Comparison of ENCODE assay signal across 15 mouse cellular contexts in the genomic region with DNA sequence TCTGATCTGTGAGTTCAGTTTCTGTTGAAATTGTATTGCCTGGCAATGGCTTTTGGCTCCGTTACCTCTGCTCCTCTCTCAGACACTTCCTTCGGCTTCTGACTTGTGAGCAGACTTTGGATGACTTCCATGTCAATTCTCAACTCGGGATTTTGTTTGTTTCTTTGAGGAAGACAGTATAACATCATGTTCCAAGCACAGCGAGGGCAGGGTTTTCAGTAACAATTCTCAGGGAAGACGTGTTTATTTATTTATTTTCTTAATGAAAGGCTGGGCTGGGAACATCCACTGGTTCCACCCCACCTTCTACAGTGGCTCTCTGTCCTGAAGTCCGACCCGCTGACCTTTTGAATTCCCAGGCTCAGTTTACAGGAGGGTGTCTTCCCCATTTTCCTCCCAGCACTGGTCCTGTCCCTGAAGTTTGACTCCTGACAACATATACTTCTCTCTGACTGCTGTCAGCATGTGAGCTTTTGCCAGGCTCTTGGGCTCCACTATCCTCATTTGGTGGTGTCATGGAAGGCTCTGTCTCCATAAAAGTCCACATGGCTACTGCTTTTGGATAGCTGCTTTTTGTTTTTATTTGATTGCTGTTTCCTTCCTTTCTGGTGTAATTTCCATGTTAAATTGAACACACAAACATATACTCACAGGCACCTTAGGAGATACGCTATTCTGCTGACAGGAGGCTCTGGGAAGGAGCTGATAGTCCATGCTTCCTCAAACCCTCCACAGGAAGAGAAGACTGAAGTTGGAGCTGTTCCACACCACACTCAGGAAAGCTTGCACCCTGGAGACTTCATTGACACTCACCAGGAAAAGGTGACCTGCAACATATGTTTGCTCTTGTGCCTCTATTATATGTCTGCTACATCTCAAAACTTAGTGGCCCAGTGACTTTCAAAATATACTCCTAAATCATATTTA.
A peak's percentile ranks its signal among the peaks of the same experiment; 100 is the strongest.
DNase-seq lines count a peak whose midpoint lies in the region; ATAC-seq lines count a peak whose summit lies in the region.
"Had no signal": no experiment of that assay in that cellular context is flagged by ENCODE, and none has a peak within 500 bp of the region (broad histone marks: within the 10 kb centered on the region; RNA-seq: fewer than 3 reads in every experiment).

No protein-coding gene starts in this region.

- DNase-seq in adrenal gland, adult 8-10 months, result peak; percentile 6
- DNase-seq in adrenal gland, adult 18-20 months (ENCODE audit: low spot score in 2 of 2), result no peak
- DNase-seq in kidney, adult 11 months, result peak; percentile 10
- no peak for DNase-seq in kidney, postnatal 4 days
- DNase-seq in heart, postnatal 25 days (ENCODE audit: low spot score), result peak; percentile 9
- peak; percentile 53 for DNase-seq in lung, postnatal 14 days
- no peak for DNase-seq in left cerebral cortex, postnatal 4 days
- DNase-seq: cerebellum, adult 11 months had no signal

- H3K27me3 ChIP-seq in neural tube, embryonic 15.5 days (replicated peaks), result no peaks in the 10 kb centered on the region
- H3K27me3 ChIP-seq: forebrain, embryonic 15.5 days; midbrain, embryonic 12.5 days; neural tube, embryonic 13.5 days; stomach, embryonic 15.5 days had no signal

- ATAC-seq in neural tube, embryonic 15.5 days (ENCODE audit: low FRiP score), result no peak
- ATAC-seq: forebrain, embryonic 15.5 days had no signal

- H3K27ac ChIP-seq in neural tube, embryonic 15.5 days (replicated peaks), result no peak overlapping the region
- H3K27ac ChIP-seq: forebrain, embryonic 15.5 days; hindbrain, embryonic 10.5 days; liver, embryonic 14.5 days; midbrain, embryonic 12.5 days; neural tube, embryonic 13.5 days; stomach, embryonic 15.5 days had no signal

- 71% methylated on average over 8 of the region's 8 CpGs for WGBS in neural tube, embryonic 15.5 days

- H3K4me2 ChIP-seq in neural tube, embryonic 15.5 days, result no peak overlapping the region
- H3K4me2 ChIP-seq: forebrain, embryonic 15.5 days; midbrain, embryonic 12.5 days; neural tube, embryonic 13.5 days; stomach, embryonic 15.5 days had no signal

- no peak overlapping the region for H3K9ac ChIP-seq in neural tube, embryonic 15.5 days (replicated peaks)
- H3K9ac ChIP-seq: forebrain, embryonic 15.5 days; liver, embryonic 14.5 days; midbrain, embryonic 12.5 days; neural tube, embryonic 13.5 days; stomach, embryonic 15.5 days had no signal

- no peaks in the 10 kb centered on the region for H3K9me3 ChIP-seq in neural tube, embryonic 15.5 days (replicated peaks)
- H3K9me3 ChIP-seq: forebrain, embryonic 15.5 days; hindbrain, embryonic 10.5 days; midbrain, embryonic 12.5 days; neural tube, embryonic 13.5 days; stomach, embryonic 15.5 days had no signal

- no peaks in the 10 kb centered on the region for H3K36me3 ChIP-seq in neural tube, embryonic 15.5 days
- H3K36me3 ChIP-seq: forebrain, embryonic 15.5 days; hindbrain, embryonic 10.5 days; midbrain, embryonic 12.5 days; neural tube, embryonic 13.5 days; stomach, embryonic 15.5 days had no signal

- H3K4me1 ChIP-seq in neural tube, embryonic 15.5 days, result no peaks in the 10 kb centered on the region
- H3K4me1 ChIP-seq: forebrain, embryonic 15.5 days; hindbrain, embryonic 10.5 days; midbrain, embryonic 12.5 days; neural tube, embryonic 13.5 days; stomach, embryonic 15.5 days had no signal

- no peak overlapping the region for H3K4me3 ChIP-seq in neural tube, embryonic 15.5 days (replicated peaks)
- H3K4me3 ChIP-seq: forebrain, embryonic 15.5 days; hindbrain, embryonic 10.5 days; midbrain, embryonic 12.5 days; neural tube, embryonic 13.5 days; stomach, embryonic 15.5 days had no signal

- intact Hi-C loops in heart, postnatal 25 days (cut with DNase I), result no loop called here
- intact Hi-C loops in left cerebral cortex, postnatal 4 days (cut with DNase I), result no loop called here

Comparison
In these comparisons a context has a peak if more than half of its experiments do, and no peak if none do; other contexts are left out.
1. DNase-seq: peak in adrenal gland, adult 8-10 months (single experiment), kidney, adult 11 months (single experiment), heart, postnatal 25 days (single experiment) and lung, postnatal 14 days (single experiment); none in adrenal gland, adult 18-20 months (0 of 2), kidney, postnatal 4 days (0 of 2) and left cerebral cortex, postnatal 4 days (single experiment).